Mouse (Mus musculus) intestine, postnatal 0 days (tissue): ENCODE measurements around the gene Ankrd55. TPM values are rescaled to one million over a fixed set of nuclear protein-coding genes. Genes with fewer than 3 reads are reported as not detected.

Experiments used
- ATAC-seq: fragments of 200-750 bp; cut with Nextera tagmentation; 2 replicates; pipeline ENCODE4 v1.8.0; 2017; ENCODE audit warnings: mild to moderate bottlenecking, moderate TSS enrichment, moderate library complexity
- H3K27ac ChIP-seq: fragments of 300-500 bp; sonication (generic); 2 replicates; pipeline ENCODE4 v1.5.1; 2014; ENCODE audit warnings: mild to moderate bottlenecking, low read depth, low read length, moderate library complexity
- H3K27me3 ChIP-seq: fragments of 300-500 bp; sonication (generic); replicated peaks from 2 replicates; pipeline ENCODE4 v1.6.1; 2014; ENCODE audit warnings: low read length, mixed read lengths; ENCODE audit not compliant: control insufficient read depth, insufficient read depth
- H3K36me3 ChIP-seq: fragments of 300-500 bp; sonication (generic); 2 replicates; pipeline ENCODE4 v1.6.1; 2014; ENCODE audit warnings: mild to moderate bottlenecking, moderate library complexity; ENCODE audit not compliant: control insufficient read depth, insufficient read depth
- H3K4me1 ChIP-seq: fragments of 300-500 bp; sonication (generic); replicated peaks from 2 replicates; pipeline ENCODE4 v1.6.1; 2014; ENCODE audit warnings: antibody characterized with exemption, low read length, mixed read lengths; ENCODE audit not compliant: control insufficient read depth, insufficient read depth
- H3K4me2 ChIP-seq: fragments of 300-500 bp; sonication (generic); replicated peaks from 2 replicates; pipeline ENCODE4 v1.6.1; 2014; ENCODE audit warnings: low read depth, mild to moderate bottlenecking, moderate library complexity
- H3K4me3 ChIP-seq: fragments of 300-500 bp; sonication (generic); 2 replicates; pipeline ENCODE4 v1.5.1; 2014; ENCODE audit warnings: low read depth, low read length
- H3K9ac ChIP-seq: fragments of 300-500 bp; sonication (generic); 2 replicates; pipeline ENCODE4 v1.6.1; 2014; ENCODE audit warnings: mild to moderate bottlenecking, low read depth, low read length
- H3K9me3 ChIP-seq: fragments of 300-500 bp; sonication (generic); 2 replicates; pipeline ENCODE4 v1.6.1; 2016; ENCODE audit warnings: mixed run types; ENCODE audit not compliant: control insufficient read depth
- CTCF ChIP-seq: sonication (generic); IDR thresholded peaks from 2 replicates; pipeline ENCODE4 v1.5.1; 2016; ENCODE audit warnings: low read depth, mild to moderate bottlenecking, control low read depth, antibody characterized with exemption, moderate library complexity
- WGBS: fragments of 180-500 bp; shearing (Covaris S2); extraction: QIAGEN DNeasy Blood & Tissue Kit; methylation state at CpG from one replicate; pipeline ENCODE4 v1.1.7; 2014; 5-methylcytosine and 5-hydroxymethylcytosine counted together
- polyA plus RNA-seq: library from polyadenylated mRNA; unstranded; fragments of >200 nt; fragmentation: Nextera tagmentation; extraction: Ambion mirVana; gene quantifications from 2 replicates; pipeline ENCODE4 v1.2.1, GENCODE M21; 2015

Gene Ankrd55
- polyA plus RNA-seq, 1 experiment from 2014 or later, result 0.47 TPM

DNA sequence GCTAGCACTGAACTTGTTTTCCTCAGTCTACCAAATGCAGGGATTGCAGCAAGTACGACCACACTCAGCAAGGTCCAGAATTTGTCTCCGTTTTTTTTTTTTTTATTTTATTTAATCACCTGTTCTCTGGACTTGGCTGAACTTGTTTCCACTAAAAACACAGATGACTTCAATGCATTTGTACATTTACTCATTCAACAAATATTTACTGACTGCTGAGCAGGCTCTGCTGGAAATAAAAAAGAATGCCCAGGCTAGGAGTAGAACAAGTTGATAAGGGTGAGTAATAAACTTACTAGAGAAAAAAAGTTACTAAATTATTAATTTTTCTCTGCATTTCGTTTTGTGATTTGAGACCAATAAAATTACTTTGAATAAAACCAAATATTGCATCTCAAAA lies 103.1 kb downstream of the Ankrd55 start:
- Histone ChIP-seq H3K9ac (no peak overlapping the region), H3K4me1 (no peaks in the 10 kb centered on the region), H3K4me3 (no peak overlapping the region), H3K9me3 (no peaks in the 10 kb centered on the region), H3K27ac (no peak overlapping the region), H3K4me2 (no peak overlapping the region), H3K36me3 (no peaks in the 10 kb centered on the region), H3K27me3 (no peaks in the 10 kb centered on the region)
- no peak for ATAC-seq
- no peak for TF ChIP-seq CTCF
- 44% methylated on average over 3 of the region's 3 CpGs for WGBS

GRCm38 (mm10) chr13:112393356-112393755 lies 105.1 kb downstream of the Ankrd55 start:
- H3K4me2 ChIP-seq, result no peak overlapping the region
- TF ChIP-seq CTCF, result no peak
- no peaks in the 10 kb centered on the region for H3K27me3 ChIP-seq
- 73% methylated on average over 2 of the region's 2 CpGs for WGBS
- H3K4me3 ChIP-seq, result no peak overlapping the region
- no peaks in the 10 kb centered on the region for H3K36me3 ChIP-seq
- H3K9ac ChIP-seq, result no peak overlapping the region
- no peaks in the 10 kb centered on the region for H3K9me3 ChIP-seq
- H3K27ac ChIP-seq, result no peak overlapping the region
- no peak for ATAC-seq
- no peaks in the 10 kb centered on the region for H3K4me1 ChIP-seq

DNA sequence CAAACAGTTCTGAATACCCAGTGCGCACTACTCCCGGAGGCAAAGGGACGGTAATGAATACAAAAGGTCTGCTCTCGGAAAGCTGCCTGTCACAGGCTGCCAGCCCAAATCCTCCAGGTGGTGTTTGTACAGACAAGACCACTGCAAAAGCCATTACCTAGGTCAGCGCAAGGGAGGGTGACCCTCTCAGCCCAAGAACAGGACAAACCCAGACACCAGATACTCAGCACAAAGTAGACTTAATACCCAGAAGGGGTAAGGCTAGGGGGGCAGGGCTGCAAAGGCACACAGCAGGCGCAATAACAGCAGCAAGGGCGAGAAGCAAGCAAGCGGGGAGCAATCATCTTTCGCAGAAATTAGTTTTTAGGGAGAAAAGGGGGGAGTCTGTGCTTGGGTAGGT lies 106.0 kb downstream of the Ankrd55 start:
- Histone ChIP-seq H3K9me3 (no peaks in the 10 kb centered on the region), H3K27ac (no peak overlapping the region)

DNA sequence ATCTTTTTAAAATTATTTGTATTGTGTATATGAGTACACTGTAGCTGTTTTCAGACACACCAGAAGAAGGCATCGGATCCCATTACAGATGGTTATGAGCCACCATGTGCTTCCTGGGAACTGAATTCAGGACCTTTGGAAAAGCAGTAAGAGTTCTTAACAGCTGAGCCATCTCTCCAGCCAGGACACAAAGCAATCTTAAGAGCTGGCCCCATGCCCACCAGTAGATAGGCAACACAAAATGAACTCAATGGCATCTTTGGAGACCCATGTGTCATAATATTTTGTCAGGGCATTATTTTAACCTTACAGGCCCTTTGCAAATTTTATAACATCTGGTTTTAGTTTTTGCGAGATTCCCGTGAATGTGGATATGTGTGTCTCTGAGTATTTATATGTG lies 116.5 kb downstream of the Ankrd55 start:
- WGBS, result 70% methylated on average over 3 of the region's 3 CpGs
- ATAC-seq, result no peak

More for the DNA sequence above, 106.0 kb downstream of the Ankrd55 start:
- Histone ChIP-seq H3K9ac (no peak overlapping the region), H3K4me3 (no peak overlapping the region), H3K36me3 (no peaks in the 10 kb centered on the region), H3K27me3 (no peaks in the 10 kb centered on the region), H3K4me2 (no peak overlapping the region), H3K4me1 (no peaks in the 10 kb centered on the region)
- 79% methylated on average over 9 of the region's 9 CpGs for WGBS
- ATAC-seq, result no peak
- TF ChIP-seq CTCF, result no peak

DNA sequence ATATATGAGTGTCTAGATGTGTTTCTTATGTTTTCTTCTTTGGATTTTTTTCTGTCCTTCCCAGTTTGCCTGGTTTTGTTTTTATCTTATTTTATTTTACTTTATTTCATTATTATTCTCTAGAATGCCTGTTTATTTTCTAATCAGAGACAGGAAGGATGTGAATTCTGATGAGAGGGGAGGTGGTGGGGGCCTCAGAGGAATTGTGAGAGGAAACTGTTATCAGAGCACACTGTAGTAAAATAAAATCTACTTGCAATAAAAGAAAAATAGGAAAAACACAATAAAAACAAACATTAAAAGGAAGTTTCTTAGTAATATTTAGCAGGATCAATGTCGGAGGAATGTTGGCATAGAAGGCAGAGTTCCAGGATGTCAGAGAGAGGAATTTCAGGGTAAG lies 116.9 kb downstream of the Ankrd55 start:
- Histone ChIP-seq H3K9me3 (no peaks in the 10 kb centered on the region), H3K36me3 (no peaks in the 10 kb centered on the region), H3K4me3 (no peak overlapping the region), H3K27me3 (no peaks in the 10 kb centered on the region), H3K9ac (no peak overlapping the region), H3K4me1 (no peaks in the 10 kb centered on the region), H3K4me2 (no peak overlapping the region), H3K27ac (no peak overlapping the region)
- no peak for ATAC-seq
- 37% methylated on average over 1 of the region's 1 CpGs for WGBS
- no peak for TF ChIP-seq CTCF

More for the DNA sequence above, 116.5 kb downstream of the Ankrd55 start:
- Histone ChIP-seq H3K27me3 (no peaks in the 10 kb centered on the region), H3K36me3 (no peaks in the 10 kb centered on the region), H3K9ac (no peak overlapping the region), H3K4me2 (no peak overlapping the region), H3K4me1 (no peaks in the 10 kb centered on the region), H3K27ac (no peak overlapping the region), H3K4me3 (no peak overlapping the region), H3K9me3 (no peaks in the 10 kb centered on the region)
- TF ChIP-seq CTCF, result no peak

GRCm38 (mm10) chr13:112406618-112407017 lies 118.4 kb downstream of the Ankrd55 start:
- no peak for ATAC-seq
- Histone ChIP-seq H3K9ac (no peak overlapping the region), H3K4me3 (no peak overlapping the region), H3K27ac (no peak overlapping the region), H3K27me3 (no peaks in the 10 kb centered on the region), H3K4me1 (no peaks in the 10 kb centered on the region), H3K9me3 (no peaks in the 10 kb centered on the region), H3K4me2 (no peak overlapping the region), H3K36me3 (no peaks in the 10 kb centered on the region)
- TF ChIP-seq CTCF, result no peak
- WGBS, result 81% methylated on average over 2 of the region's 2 CpGs

DNA sequence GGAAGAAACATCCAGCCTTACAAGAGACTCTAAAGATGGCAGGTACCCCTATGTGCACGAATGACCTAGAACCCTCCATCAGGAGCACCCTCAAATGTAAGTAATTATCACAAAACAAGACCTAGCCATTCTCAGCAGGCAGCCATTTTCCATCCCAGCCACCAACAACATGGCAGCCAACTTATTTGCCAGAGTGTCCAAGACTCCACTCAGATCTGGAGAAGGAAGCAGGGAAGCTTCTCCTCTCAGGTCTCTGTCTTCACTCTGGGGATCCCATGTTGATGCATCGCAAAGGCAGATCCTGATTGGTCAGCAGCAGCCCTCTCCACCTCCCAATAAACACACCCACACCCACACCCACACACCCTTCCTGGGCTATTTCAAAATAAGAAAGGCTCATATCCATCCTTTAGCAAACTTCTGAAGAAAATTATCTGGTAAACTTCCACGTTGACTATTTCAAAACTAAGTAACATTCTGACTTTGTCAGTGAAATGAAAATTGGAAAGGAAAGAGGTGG lies 119.0 kb downstream of the Ankrd55 start:
- no peak overlapping the region for H3K4me2 ChIP-seq
- no peak overlapping the region for H3K4me3 ChIP-seq
- H3K36me3 ChIP-seq, result no peaks in the 10 kb centered on the region
- H3K27ac ChIP-seq, result no peak overlapping the region
- ATAC-seq, result no peak
- no peaks in the 10 kb centered on the region for H3K9me3 ChIP-seq
- no peaks in the 10 kb centered on the region for H3K27me3 ChIP-seq
- 90% methylated on average over 3 of the region's 3 CpGs for WGBS
- no peaks in the 10 kb centered on the region for H3K4me1 ChIP-seq
- no peak overlapping the region for H3K9ac ChIP-seq
- no peak for TF ChIP-seq CTCF
